ENCODE assay signal across 10 mouse cellular contexts in the genomic region with DNA sequence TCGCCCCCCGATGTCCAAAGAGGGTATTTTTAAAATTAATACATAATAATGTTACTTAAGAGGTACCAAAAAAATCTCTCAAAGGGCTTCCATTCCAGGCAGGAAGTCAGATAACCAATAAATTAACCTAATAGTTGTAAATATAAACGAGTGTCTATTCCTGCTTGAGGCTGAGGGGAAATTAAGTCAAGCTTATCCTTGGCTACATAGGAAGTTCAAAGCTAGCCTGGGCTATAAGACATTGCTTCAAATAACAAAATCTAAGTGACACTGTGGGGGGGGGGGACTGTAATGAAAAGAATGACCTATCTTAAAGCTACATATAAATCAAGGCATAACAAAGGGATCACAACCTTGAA. TPM values are rescaled to one million over a fixed set of nuclear protein-coding genes. Genes with fewer than 3 reads are reported as not detected.
DNase-seq lines count a peak whose midpoint lies in the region; ATAC-seq and TF ChIP-seq lines count a peak whose summit lies in the region.
"Had no signal": no experiment of that assay in that cellular context is flagged by ENCODE, and none has a peak within 500 bp of the region (broad histone marks: within the 10 kb centered on the region; RNA-seq: fewer than 3 reads in every experiment).

No protein-coding gene starts in this region.

- peak overlapping the region; percentile 47 for H3K4me2 ChIP-seq in kidney, postnatal 0 days (ENCODE audit: low read length)
- H3K4me2 ChIP-seq in embryonic facial prominence, embryonic 13.5 days, result peak overlapping the region; percentile 64
- peak overlapping the region; percentile 55 for H3K4me2 ChIP-seq in intestine, embryonic 14.5 days (ENCODE audit: low read length)
- H3K4me2 ChIP-seq in midbrain, postnatal 0 days (ENCODE audit: low read depth, low read length, poor library complexity, severe bottlenecking), result peak overlapping the region; percentile 72

- H3K36me3 ChIP-seq in kidney, postnatal 0 days (ENCODE audit: insufficient read depth, low read length), result no peaks in the 10 kb centered on the region
- H3K36me3 ChIP-seq in embryonic facial prominence, embryonic 13.5 days, result peaks cover 1% of the 10 kb centered on the region; the same call in 1 of the 2 replicates
- no peaks in the 10 kb centered on the region for H3K36me3 ChIP-seq in intestine, embryonic 14.5 days (ENCODE audit: control insufficient read depth, insufficient read depth, low read length)
- H3K36me3 ChIP-seq in midbrain, postnatal 0 days (ENCODE audit: insufficient read depth, low read length), result no peaks in the 10 kb centered on the region

- ATAC-seq in kidney, postnatal 0 days (replicated peaks; ENCODE audit: low FRiP score, low read depth), result no peak
- no peak for ATAC-seq in embryonic facial prominence, embryonic 13.5 days (ENCODE audit: insufficient number of reproducible peaks, insufficient read depth, low FRiP score, low TSS enrichment, low read depth)
- ATAC-seq in intestine, embryonic 14.5 days (replicated peaks; ENCODE audit: low FRiP score, low TSS enrichment, low read depth), result no peak
- ATAC-seq in midbrain, postnatal 0 days (ENCODE audit: low FRiP score), result no peak

- H3K4me3 ChIP-seq in kidney, postnatal 0 days (replicated peaks; ENCODE audit: low read depth, low read length), result peak overlapping the region; percentile 78
- peak overlapping the region; percentile 100 for H3K4me3 ChIP-seq in embryonic facial prominence, embryonic 13.5 days
- H3K4me3 ChIP-seq in intestine, embryonic 14.5 days (ENCODE audit: low read depth, low read length), result peak overlapping the region; percentile 76
- no peak overlapping the region for H3K4me3 ChIP-seq in midbrain, postnatal 0 days (ENCODE audit: low read depth, low read length)

- H3K27ac ChIP-seq in kidney, postnatal 0 days, result peak overlapping the region; percentile 92
- H3K27ac ChIP-seq in embryonic facial prominence, embryonic 13.5 days, result peak overlapping the region; percentile 94; the same call in 1 of the 2 replicates
- H3K27ac ChIP-seq in intestine, embryonic 14.5 days (ENCODE audit: low read depth), result peak overlapping the region; percentile 93; the same call in 1 of the 2 replicates
- peak overlapping the region; percentile 98; the same call in 1 of the 2 replicates for H3K27ac ChIP-seq in midbrain, postnatal 0 days (ENCODE audit: low read depth, low read length)

- H3K27me3 ChIP-seq in kidney, postnatal 0 days (ENCODE audit: insufficient read depth, low read length), result no peaks in the 10 kb centered on the region
- no peaks in the 10 kb centered on the region for H3K27me3 ChIP-seq in embryonic facial prominence, embryonic 13.5 days
- H3K27me3 ChIP-seq in intestine, embryonic 14.5 days (replicated peaks; ENCODE audit: control insufficient read depth, insufficient read depth, low read length), result no peaks in the 10 kb centered on the region
- H3K27me3 ChIP-seq in midbrain, postnatal 0 days (ENCODE audit: insufficient read depth, low read length), result no peaks in the 10 kb centered on the region

- H3K9me3 ChIP-seq in kidney, postnatal 0 days (replicated peaks; ENCODE audit: low read length), result no peaks in the 10 kb centered on the region
- H3K9me3 ChIP-seq in embryonic facial prominence, embryonic 13.5 days, result no peaks in the 10 kb centered on the region
- H3K9me3 ChIP-seq in intestine, embryonic 14.5 days (ENCODE audit: control insufficient read depth, low read length), result no peaks in the 10 kb centered on the region
- H3K9me3 ChIP-seq in midbrain, postnatal 0 days (ENCODE audit: low read length), result no peaks in the 10 kb centered on the region

- H3K9ac ChIP-seq in kidney, postnatal 0 days (ENCODE audit: low read depth, low read length), result no peak overlapping the region
- H3K9ac ChIP-seq in embryonic facial prominence, embryonic 13.5 days, result no peak overlapping the region
- H3K9ac ChIP-seq in intestine, embryonic 14.5 days (ENCODE audit: low read length), result no peak overlapping the region
- no peak overlapping the region for H3K9ac ChIP-seq in midbrain, postnatal 0 days (replicated peaks; ENCODE audit: low read length, poor library complexity, severe bottlenecking)

- no peak for DNase-seq in kidney, postnatal 0 days (ENCODE audit: low spot score)
- no peak for DNase-seq in kidney, postnatal 4 days
- no peak for DNase-seq in intestine, embryonic 14.5 days (ENCODE audit: low spot score)
- DNase-seq in midbrain, postnatal 0 days (ENCODE audit: low spot score), result no peak
- no peak for DNase-seq in frontal cortex, postnatal 10 days (ENCODE audit: low spot score in 2 of 2)
- DNase-seq in layer of hippocampus, adult 9-11 months, result no peak
- DNase-seq in urinary bladder, adult 2 months (ENCODE audit: low spot score), result no peak

- no peak; the same call in 1 of the 2 replicates for TF ChIP-seq CTCF in kidney, postnatal 0 days (IDR thresholded peaks at IDR 0.05; ENCODE audit: low read depth)
- 0 out of 2 replicates have a peak, but pooled peaks have one; percentile 33 for TF ChIP-seq CTCF in midbrain, postnatal 0 days (IDR thresholded peaks at IDR 0.05)

- under 1% methylated on average over 3 of the region's 3 CpGs for WGBS in kidney, postnatal 0 days
- 15% methylated on average over 3 of the region's 3 CpGs for WGBS in embryonic facial prominence, embryonic 13.5 days
- WGBS in intestine, embryonic 14.5 days, result 12% methylated on average over 3 of the region's 3 CpGs
- 21% methylated on average over 3 of the region's 3 CpGs for WGBS in midbrain, postnatal 0 days

- 0 out of 2 replicates have a peak, but pooled peaks cover 8% of the 10 kb centered on the region for H3K4me1 ChIP-seq in kidney, postnatal 0 days (replicated peaks; ENCODE audit: insufficient read depth, low read length)
- peaks cover 24% of the 10 kb centered on the region for H3K4me1 ChIP-seq in embryonic facial prominence, embryonic 13.5 days
- peaks cover 22% of the 10 kb centered on the region for H3K4me1 ChIP-seq in intestine, embryonic 14.5 days (replicated peaks; ENCODE audit: control insufficient read depth, insufficient read depth, low read length)
- H3K4me1 ChIP-seq in midbrain, postnatal 0 days (ENCODE audit: insufficient read depth, low read length), result peaks cover 11% of the 10 kb centered on the region

RNA-seq across cellular contexts. Expression of a gene that starts 0.5 kb away (rescaled TPM):
- 25.1 and 29.6 TPM in 2 replicates for polyA plus RNA-seq in kidney, postnatal 0 days (2015; fragmentation: Nextera tagmentation; extraction: Ambion mirVana)
- 84.0 and 84.7 TPM in 2 replicates for polyA plus RNA-seq in embryonic facial prominence, embryonic 13.5 days (2015; fragmentation: Nextera tagmentation; extraction: Ambion mirVana)
- polyA plus RNA-seq in intestine, embryonic 14.5 days (2014; fragmentation: Nextera tagmentation; extraction: Ambion mirVana), result 40.1 and 49.6 TPM in 2 replicates
- total RNA-seq in midbrain, postnatal 0 days (2014; rRNA removed), result 24.8 and 33.4 TPM in 2 replicates
- polyA plus RNA-seq in midbrain, postnatal 0 days (2015; fragmentation: Nextera tagmentation; extraction: Ambion mirVana), result 35.8 and 53.3 TPM in 2 replicates
- 17.5 and 23.9 TPM in 2 replicates for polyA plus RNA-seq in urinary bladder, adult 2 months (2012; rRNA removed)

RNA-seq across cellular contexts. Expression of a gene that starts 22.6 kb away (rescaled TPM):
- polyA plus RNA-seq in kidney, postnatal 0 days (2015; fragmentation: Nextera tagmentation; extraction: Ambion mirVana), result 8.6 and 8.9 TPM in 2 replicates
- 16.1 and 17.0 TPM in 2 replicates for polyA plus RNA-seq in embryonic facial prominence, embryonic 13.5 days (2015; fragmentation: Nextera tagmentation; extraction: Ambion mirVana)
- polyA plus RNA-seq in intestine, embryonic 14.5 days (2014; fragmentation: Nextera tagmentation; extraction: Ambion mirVana), result 13.5 and 15.7 TPM in 2 replicates
- total RNA-seq in midbrain, postnatal 0 days (2014; rRNA removed), result 1.1 and 3.5 TPM in 2 replicates
- 4.6 and 5.8 TPM in 2 replicates for polyA plus RNA-seq in midbrain, postnatal 0 days (2015; fragmentation: Nextera tagmentation; extraction: Ambion mirVana)
- 53.0 and 56.5 TPM in 2 replicates for polyA plus RNA-seq in urinary bladder, adult 2 months (2012; rRNA removed)
- total RNA-seq: liver, adult 2 months had no signal
- polyA plus RNA-seq: liver, adult 2 months; spleen, adult 2 months had no signal

RNA-seq across cellular contexts. Expression of a gene that starts 47.5 kb away (rescaled TPM):
- 21.8 and 25.9 TPM in 2 replicates for polyA plus RNA-seq in kidney, postnatal 0 days (2015; fragmentation: Nextera tagmentation; extraction: Ambion mirVana)
- 63.0 and 67.8 TPM in 2 replicates for polyA plus RNA-seq in embryonic facial prominence, embryonic 13.5 days (2015; fragmentation: Nextera tagmentation; extraction: Ambion mirVana)
- polyA plus RNA-seq in intestine, embryonic 14.5 days (2014; fragmentation: Nextera tagmentation; extraction: Ambion mirVana), result 20.4 and 21.9 TPM in 2 replicates
- total RNA-seq in midbrain, postnatal 0 days (2014; rRNA removed), result 16.8 and 17.3 TPM in 2 replicates
- 3.9 and 4.5 TPM in 2 replicates for polyA plus RNA-seq in midbrain, postnatal 0 days (2015; fragmentation: Nextera tagmentation; extraction: Ambion mirVana)
- 53.7 and 54.9 TPM in 2 replicates for polyA plus RNA-seq in urinary bladder, adult 2 months (2012; rRNA removed)
